Mouse (Mus musculus) G1E (cell line): ENCODE measurements around the gene Epp13.
A peak's percentile ranks its signal among the peaks of the same experiment; 100 is the strongest.

Source experiments
- CTCF ChIP-seq: IDR thresholded peaks from 2 replicates; pipeline ENCODE4 v1.5.1; 2012; ENCODE audit warnings: low read depth, low read length, inconsistent platforms, mixed read lengths
- GATA1 ChIP-seq: IDR thresholded peaks from 2 replicates; pipeline ENCODE4 v1.6.1; 2012; ENCODE audit warnings: borderline replicate concordance, low read length, inconsistent platforms, mixed read lengths
- POLR2AphosphoS5 ChIP-seq: IDR thresholded peaks from 2 replicates; pipeline ENCODE4 v1.6.1; 2012; ENCODE audit warnings: low read depth, low read length, inconsistent platforms; ENCODE audit not compliant: insufficient replicate concordance
- TAL1 ChIP-seq: conservative IDR thresholded peaks from 2 replicates; pipeline ENCODE4 v1.6.1; 2012; ENCODE audit warnings: low read depth, low read length, inconsistent platforms, mixed read lengths

- TF ChIP-seq CTCF (peak; percentile 73; the same call in 1 of the 2 replicates), POLR2AphosphoS5 (no peak), GATA1 (no peak), TAL1 (no peak)
Observed at GRCm38 (mm10) chr7:6265695-6266094, 13.2 kb downstream of the Epp13 start.
